Comparison of ENCODE assay signal across 8 mouse cellular contexts in genomic region chr10:13968234-13968555, GRCm38 (mm10). TPM values are rescaled to one million over a fixed set of nuclear protein-coding genes. Genes with fewer than 3 reads are reported as not detected.
DNase-seq lines count a peak whose midpoint lies in the region; ATAC-seq and TF ChIP-seq lines count a peak whose summit lies in the region.

No protein-coding gene starts in this region.

- no peaks in the 10 kb centered on the region for H3K36me3 ChIP-seq in kidney, embryonic 16.5 days (ENCODE audit: insufficient read depth, low read length)
- no peaks in the 10 kb centered on the region for H3K36me3 ChIP-seq in midbrain, postnatal 0 days (ENCODE audit: insufficient read depth, low read length)

- no peak for TF ChIP-seq POLR2A in bone marrow macrophage, adult 2 months (IDR thresholded peaks at IDR 0.05; ENCODE audit: borderline replicate concordance, low read depth, low read length)

- ATAC-seq in kidney, embryonic 16.5 days (ENCODE audit: low FRiP score, low TSS enrichment), result no peak
- ATAC-seq in midbrain, postnatal 0 days (ENCODE audit: low FRiP score), result no peak

- no peak for TF ChIP-seq CTCF in bone marrow macrophage, adult 2 months (IDR thresholded peaks at IDR 0.05; ENCODE audit: low read depth, low read length)
- TF ChIP-seq CTCF in midbrain, postnatal 0 days (IDR thresholded peaks at IDR 0.05), result no peak

- peak overlapping the region; percentile 95 for H3K27ac ChIP-seq in kidney, embryonic 16.5 days (ENCODE audit: low read length)
- H3K27ac ChIP-seq in bone marrow macrophage, adult 2 months (ENCODE audit: insufficient read depth, low read depth, low read length), result no peak overlapping the region
- peak overlapping the region; percentile 98 for H3K27ac ChIP-seq in midbrain, postnatal 0 days (ENCODE audit: low read depth, low read length)

- no peaks in the 10 kb centered on the region for H3K9me3 ChIP-seq in kidney, embryonic 16.5 days (ENCODE audit: low read length)
- no peaks in the 10 kb centered on the region for H3K9me3 ChIP-seq in midbrain, postnatal 0 days (ENCODE audit: low read length)

- peaks cover 8% of the 10 kb centered on the region for H3K4me1 ChIP-seq in kidney, embryonic 16.5 days (ENCODE audit: insufficient read depth, low read length)
- H3K4me1 ChIP-seq in bone marrow macrophage, adult 2 months (ENCODE audit: control insufficient read depth, insufficient read depth, low read length), result peaks cover 2% of the 10 kb centered on the region; the same call in 1 of the 2 replicates
- H3K4me1 ChIP-seq in midbrain, postnatal 0 days (ENCODE audit: insufficient read depth, low read length), result no peaks in the 10 kb centered on the region

- 9% methylated on average over 5 of the region's 5 CpGs for WGBS in kidney, embryonic 16.5 days
- WGBS in midbrain, postnatal 0 days, result 9% methylated on average over 5 of the region's 5 CpGs

- H3K27me3 ChIP-seq in kidney, embryonic 16.5 days (ENCODE audit: insufficient read depth, low read length), result no peaks in the 10 kb centered on the region
- no peaks in the 10 kb centered on the region for H3K27me3 ChIP-seq in midbrain, postnatal 0 days (ENCODE audit: insufficient read depth, low read length)

- H3K4me2 ChIP-seq in kidney, embryonic 16.5 days (replicated peaks; ENCODE audit: low read depth, low read length), result peak overlapping the region; percentile 95
- H3K4me2 ChIP-seq in midbrain, postnatal 0 days (ENCODE audit: low read depth, low read length, poor library complexity, severe bottlenecking), result peak overlapping the region; percentile 99

- DNase-seq in kidney, postnatal 36 days, result no peak
- DNase-seq in induced T-regulatory cell, adult 2 months (ENCODE audit: low read depth), result peak; percentile 84
- DNase-seq in midbrain, postnatal 0 days (ENCODE audit: low spot score), result no peak
- DNase-seq in urinary bladder, postnatal 10 days (ENCODE audit: low spot score), result no peak
- no peak for DNase-seq in adrenal gland, adult 2 months
- DNase-seq in right cerebral cortex, postnatal 36 days (ENCODE audit: low spot score in 2 of 2), result no peak

- H3K9ac ChIP-seq in kidney, embryonic 16.5 days (replicated peaks; ENCODE audit: low read length), result peak overlapping the region; percentile 72
- H3K9ac ChIP-seq in midbrain, postnatal 0 days (replicated peaks; ENCODE audit: low read length, poor library complexity, severe bottlenecking), result peak overlapping the region; percentile 91

- peak overlapping the region; percentile 84 for H3K4me3 ChIP-seq in kidney, embryonic 16.5 days (ENCODE audit: low read length)
- peak overlapping the region; percentile 65 for H3K4me3 ChIP-seq in bone marrow macrophage, adult 2 months (ENCODE audit: insufficient read depth, low read length)
- H3K4me3 ChIP-seq in midbrain, postnatal 0 days (ENCODE audit: low read depth, low read length), result peak overlapping the region; percentile 91

RNA-seq across cellular contexts. Expression of gene Hivep2, which starts 2.3 kb away (rescaled TPM):
- 4.6 and 4.8 TPM in 2 replicates for polyA plus RNA-seq in kidney, embryonic 16.5 days (2015; fragmentation: Nextera tagmentation; extraction: Ambion mirVana)
- 1.4 and 1.6 TPM in 2 replicates for polyA plus RNA-seq in bone marrow macrophage, adult 2 months (2012; ENCODE audit: insufficient read depth, insufficient read length, missing spikeins)
- 37.5 and 40.9 TPM in 2 replicates for total RNA-seq in midbrain, postnatal 0 days (2014; rRNA removed)
- polyA plus RNA-seq in midbrain, postnatal 0 days (2015; fragmentation: Nextera tagmentation; extraction: Ambion mirVana), result 10.6 and 10.8 TPM in 2 replicates
- total RNA-seq in adrenal gland, adult 2 months (2021), result 10 to 100 TPM; 27.9 to 46.0 TPM
- polyA plus RNA-seq in adrenal gland, adult 2 months (2012; rRNA removed), result 4.8 and 5.5 TPM in 2 replicates
